Mouse (Mus musculus): ENCODE data around the gene Nbas. TPM values are rescaled to one million over a fixed set of nuclear protein-coding genes. Genes with fewer than 3 reads are reported as not detected.

The Nbas gene
- total RNA-seq, 2 experiments from 2014 or later = 16.0 to 17.7 TPM

DNA sequence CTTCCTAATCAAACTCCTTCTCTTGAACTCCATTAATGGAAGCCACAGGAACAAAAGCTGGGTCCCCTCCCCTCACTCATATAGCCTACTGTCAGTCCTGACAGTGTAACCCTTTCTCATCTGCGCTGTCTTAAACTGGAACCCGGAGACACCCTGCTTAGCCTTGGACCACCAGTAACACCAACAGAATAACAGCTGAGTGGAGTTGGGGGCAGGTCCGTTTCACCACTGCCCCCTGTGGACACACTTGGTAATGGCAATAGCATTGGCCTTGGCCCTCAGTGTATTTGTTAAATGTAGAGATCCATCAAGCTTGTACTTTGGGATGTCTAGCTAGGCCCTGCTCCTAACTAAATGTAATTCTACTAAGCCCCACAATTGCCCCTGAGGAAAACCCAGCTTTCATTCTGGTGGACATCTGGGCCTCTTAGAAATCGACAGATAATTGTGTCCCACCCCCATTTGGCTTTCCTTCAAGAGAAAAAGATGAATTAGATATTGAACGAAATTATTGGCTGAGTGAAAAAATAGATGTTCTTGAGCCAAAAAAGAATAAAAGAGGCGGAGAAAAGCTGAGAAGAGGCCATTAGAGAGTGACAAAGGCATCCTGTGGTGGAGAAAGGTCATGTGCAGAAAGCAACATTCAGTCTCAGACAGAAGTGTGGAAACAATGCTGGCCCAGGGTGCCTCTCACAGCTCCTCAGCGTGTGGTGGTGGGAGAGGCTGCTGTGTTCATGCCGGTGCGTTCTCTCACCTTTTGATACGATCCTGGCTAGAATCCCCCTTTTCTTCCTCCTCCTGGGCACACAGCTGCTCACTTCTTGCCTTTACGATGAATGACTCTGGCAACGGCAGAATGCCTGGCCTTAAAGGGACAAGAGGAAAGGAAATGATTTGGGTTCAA lies 358.1 kb downstream of the Nbas start:
- peak; percentile 9 for DNase-seq

Other genes starting within 250 kb of the Nbas start
- gene Ddx1, start 19.9 kb upstream of the Nbas start, total RNA-seq (2021) = 100 to 1,000 TPM; 103 to 107 TPM